Mouse (Mus musculus): ENCODE data around the gene Axdnd1.

- TF ChIP-seq CTCF (IDR thresholded peaks at IDR 0.05; ENCODE audit: borderline replicate concordance, extremely low read depth, insufficient read depth, insufficient read length) (no peak), POLR2A (IDR thresholded peaks at IDR 0.05; ENCODE audit: borderline replicate concordance, extremely low read depth, insufficient read depth, insufficient read length, poor library complexity, severe bottlenecking) (no peak)
These were observed 147.3 kb downstream of the Axdnd1 start for GRCm38 (mm10) chr1:156273647-156274046.
